Mouse (Mus musculus) thymus, postnatal 36 days (tissue): Measurements from ENCODE around the gene Igdcc3.
A peak's percentile ranks its signal among the peaks of the same experiment; 100 is the strongest.

Experiments used
- DNase-seq, 2 experiments: peaks; one replicate each; pipeline ENCODE4 v3.0.0; 2022; ENCODE audit warnings: mixed read lengths in 2 of 2

Gene Igdcc3

DNA sequence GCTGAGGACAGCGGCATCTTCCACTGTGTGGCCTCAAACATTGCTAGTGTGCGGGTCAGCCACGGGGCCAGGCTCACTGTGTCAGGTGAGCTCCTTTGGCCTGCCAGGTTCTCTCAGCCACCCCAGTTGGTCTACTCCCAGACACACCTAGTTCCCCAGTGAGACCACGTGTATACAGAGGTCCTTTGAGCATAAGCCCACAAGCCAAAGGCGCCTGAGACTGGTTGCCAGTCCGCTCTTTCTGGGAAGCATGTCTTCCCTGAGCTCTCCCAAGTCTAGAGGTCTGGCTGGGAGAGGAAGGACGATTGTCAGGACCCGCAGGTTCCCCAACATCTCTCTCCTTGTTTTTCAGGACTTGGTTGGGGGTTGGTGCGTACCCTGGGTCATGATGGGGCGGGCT lies 36.9 kb downstream of the Igdcc3 start:
- no peak for DNase-seq

DNA sequence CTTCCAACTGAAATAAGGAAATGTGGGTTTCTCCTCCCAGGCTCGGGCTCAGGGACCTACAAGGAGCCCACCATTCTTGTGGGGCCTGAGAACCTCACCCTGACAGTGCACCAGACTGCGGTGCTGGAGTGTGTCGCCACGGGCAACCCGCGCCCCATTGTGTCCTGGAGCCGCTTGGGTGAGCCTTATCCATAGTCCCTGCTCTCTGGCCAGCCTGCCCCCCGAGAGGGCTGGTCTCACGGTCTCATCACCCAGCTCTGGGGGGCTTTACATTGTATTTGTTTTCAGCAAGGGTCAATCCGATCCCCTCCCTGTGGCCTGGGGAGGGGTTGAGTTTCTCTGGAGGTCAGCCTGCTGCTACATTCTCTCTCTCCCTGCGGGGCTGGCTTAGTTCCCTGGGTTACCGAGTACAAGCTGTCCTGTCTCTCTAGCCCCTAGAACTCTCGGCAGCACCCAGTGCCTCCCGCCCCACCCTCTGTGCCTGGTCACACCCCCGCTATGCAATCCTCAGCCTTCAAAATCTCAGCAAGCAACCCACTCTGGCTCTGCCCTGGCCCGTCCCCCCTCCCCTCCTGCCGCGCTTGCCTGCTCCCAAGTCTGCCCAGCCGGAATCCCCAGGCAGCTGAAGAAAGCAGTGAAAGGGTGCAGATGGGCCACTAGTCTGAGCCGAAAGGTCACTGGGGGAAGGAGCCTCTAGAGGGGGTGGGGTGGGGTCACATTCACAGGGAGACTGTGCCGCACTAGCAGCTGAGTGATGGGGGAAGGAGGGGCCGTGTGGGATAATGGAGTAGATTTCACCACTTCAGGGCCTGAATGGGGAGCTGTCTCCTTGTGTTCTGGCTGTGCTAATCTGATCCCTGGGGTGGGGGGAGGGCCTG lies 37.6 kb downstream of the Igdcc3 start:
- DNase-seq, result no peak

DNA sequence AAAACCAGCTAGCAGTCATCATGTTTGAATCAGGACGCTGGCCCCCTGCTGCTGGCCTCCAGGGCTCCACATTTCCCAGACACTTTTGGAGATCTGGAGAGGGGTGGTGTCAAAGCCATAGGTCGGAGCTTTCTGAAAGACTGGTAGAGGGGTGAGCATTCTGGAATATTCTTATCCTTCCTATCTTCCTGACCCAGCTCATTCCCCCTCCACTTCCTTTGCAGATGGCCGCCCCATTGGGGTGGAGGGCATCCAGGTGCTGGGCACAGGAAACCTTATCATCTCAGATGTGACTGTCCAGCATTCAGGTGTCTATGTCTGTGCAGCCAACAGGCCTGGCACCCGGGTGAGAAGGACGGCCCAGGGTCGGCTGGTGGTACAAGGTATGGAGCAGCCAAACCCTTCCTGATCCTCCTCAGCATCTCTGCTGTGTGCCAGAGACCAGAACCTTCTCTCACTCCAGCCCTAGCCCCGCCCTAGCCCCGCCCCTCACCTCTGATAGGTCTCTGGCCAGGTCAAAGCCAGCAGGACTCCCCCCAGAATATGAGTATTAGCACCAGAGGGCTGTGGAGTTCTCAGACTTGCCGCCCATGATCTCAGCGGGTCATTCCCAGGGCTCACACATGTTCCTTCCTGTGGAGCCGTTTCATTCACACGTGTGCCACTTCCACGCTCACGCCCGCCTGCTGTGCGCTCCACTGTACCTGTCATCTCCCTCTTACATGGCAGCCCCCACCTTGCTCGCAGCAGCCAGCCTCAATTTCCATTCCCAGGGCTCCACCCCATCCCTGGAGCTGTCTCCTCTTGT lies 39.0 kb downstream of the Igdcc3 start:
- DNase-seq, result no peak

DNA sequence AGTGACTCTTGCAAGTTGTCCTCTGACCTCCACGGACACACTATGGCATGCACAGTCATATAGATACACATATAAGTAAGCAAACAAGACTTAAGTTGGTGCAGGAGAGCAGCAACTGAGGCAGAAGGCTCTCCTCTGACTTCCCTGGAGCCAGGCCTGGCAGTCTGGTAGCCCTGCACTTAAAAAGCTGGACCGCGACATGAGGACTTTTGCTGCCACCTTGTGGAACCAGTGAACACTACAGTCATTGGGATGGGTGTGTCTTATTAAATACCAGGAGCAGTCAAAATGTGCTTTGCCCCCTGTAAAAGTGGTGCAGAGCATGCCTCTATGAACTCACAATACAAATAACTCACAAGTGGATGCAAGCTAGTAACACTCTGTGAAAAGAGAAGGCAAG lies 47.6 kb downstream of the Igdcc3 start:
- DNase-seq, result peak; percentile 60 to 66

DNA sequence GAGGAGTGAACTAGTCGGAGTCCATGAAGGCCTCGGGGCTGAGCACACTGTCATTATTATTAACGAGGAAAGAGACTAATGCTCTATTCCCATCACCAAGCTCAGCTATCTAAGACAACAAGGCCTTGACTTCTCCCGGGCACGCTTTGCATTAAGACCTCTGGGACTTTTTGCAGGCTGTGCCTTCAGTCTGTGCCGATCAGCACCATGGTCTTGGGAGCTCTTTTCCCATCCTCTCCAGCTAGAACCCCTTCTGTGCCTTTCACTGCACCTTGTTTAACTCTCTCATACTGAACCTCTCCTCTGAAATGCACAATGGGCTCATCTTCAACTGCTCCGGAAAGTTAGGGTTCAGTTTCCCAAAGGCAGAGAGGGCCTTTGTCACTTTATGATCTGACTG lies 49.3 kb downstream of the Igdcc3 start:
- DNase-seq, result no peak

DNA sequence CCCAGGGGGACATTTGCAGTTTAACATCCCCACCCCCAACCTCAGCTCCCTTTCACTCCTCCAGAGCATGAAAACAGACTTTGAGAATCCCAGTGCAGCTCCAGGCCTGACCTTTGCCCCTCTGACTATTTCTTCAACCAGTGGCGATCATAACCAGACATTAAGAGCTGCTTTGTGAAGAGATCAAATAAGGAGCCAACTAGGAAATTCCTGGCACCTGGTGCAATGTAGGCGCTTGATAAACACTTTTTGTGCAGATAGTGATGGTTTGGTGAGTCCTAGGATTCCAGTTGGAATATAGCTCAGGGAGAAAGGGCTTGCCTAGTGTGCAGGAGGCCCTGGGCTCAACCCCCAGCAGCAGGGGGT lies 50.4 kb downstream of the Igdcc3 start:
- no peak for DNase-seq

DNA sequence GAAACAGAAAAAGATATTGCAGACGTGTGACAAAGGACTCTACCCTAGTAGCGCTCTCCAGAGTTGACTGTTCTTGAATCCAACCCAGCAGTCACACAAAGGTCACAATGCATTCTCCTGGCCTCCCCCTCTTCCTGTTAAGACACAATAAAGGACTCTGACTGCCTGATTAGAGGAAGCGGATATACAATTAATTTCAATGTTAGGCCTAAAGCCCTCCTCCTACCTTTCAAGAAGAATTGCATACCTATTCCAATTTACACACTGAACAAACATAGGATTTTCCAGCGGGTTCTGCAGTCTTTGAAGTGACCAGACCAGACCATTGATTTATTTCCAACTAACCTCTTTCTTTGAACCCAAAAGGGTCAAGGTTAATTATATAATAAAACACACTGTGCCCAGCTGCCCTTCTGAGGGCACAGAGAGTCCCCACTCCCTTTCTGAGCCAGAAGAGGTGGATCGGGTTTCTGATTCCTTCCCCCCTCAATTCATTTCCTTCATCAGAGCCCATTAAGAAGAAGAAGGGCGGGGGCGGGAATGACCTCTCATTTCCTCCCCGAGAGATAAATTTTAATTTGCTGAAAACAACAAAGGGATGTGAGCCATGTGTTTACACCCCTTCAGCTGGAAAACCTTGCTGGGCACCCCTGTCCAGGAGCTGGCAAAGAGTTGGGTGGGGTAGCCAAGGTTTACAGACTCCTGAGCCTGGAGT lies 50.9 kb downstream of the Igdcc3 start:
- DNase-seq, result no peak

DNA sequence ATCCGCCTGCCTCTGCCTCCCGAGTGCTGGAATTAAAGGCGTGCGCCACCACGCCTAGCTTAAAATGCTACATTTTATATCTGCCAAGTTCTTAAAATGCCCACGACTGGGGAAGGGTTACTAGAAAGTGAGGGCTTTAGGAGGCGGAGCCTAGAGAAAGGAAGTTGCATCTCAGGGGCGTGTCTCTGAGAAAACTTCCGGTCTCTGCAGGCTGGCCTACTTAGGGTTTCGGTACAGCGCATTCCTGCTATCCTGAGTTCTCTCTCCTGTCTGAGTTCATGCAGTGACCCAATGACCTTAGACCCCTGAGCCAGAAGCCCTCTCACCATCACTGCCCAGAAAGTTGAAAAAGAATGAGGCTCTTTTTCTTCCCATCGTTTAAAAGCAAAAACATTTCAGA lies 52.2 kb downstream of the Igdcc3 start:
- DNase-seq, result no peak

DNA sequence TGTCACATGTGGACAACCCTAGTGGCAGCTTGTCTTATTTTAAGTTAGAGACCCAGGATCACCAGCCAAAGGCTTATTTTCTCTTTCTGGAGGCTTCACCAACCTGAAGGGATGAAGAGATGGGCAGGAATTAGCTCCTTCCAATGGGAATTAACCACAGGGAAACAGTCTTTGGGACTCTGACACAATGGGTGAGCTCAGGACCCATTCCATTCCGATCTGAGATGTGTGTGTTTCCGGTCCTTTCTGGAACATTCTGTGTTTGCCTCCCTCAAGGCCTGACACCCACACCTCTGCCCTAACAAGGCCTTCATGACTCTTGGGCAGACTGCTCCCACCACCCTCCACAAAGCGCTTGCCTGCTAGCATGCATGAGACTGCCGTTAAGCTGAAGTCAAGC lies 54.1 kb downstream of the Igdcc3 start, which contains the start of gene Parp16:
Parp16 (plus strand) TSS at position 301 of the 400 bp plus-strand sequence.
- DNase-seq, result no peak

DNA sequence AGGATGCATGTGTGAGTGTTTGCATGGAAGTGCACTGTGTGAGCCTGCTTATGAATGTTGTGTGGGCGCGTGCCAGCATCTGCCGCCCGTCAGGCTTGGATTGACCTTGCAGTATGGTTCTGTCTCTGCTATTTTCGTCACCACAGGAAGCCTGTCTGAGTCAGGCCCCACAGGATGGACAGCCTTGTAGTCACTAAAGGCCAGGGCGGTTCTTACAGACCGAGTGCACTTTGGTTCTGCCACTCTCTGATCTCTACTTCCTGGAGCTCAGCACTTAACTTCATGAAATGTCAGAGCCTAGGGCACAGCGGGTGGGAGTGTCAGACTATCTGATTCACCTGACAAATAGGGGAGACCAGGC lies 54.6 kb downstream of the Igdcc3 start:
- peak in 1 of 2 experiments; percentile 27 for DNase-seq

DNA sequence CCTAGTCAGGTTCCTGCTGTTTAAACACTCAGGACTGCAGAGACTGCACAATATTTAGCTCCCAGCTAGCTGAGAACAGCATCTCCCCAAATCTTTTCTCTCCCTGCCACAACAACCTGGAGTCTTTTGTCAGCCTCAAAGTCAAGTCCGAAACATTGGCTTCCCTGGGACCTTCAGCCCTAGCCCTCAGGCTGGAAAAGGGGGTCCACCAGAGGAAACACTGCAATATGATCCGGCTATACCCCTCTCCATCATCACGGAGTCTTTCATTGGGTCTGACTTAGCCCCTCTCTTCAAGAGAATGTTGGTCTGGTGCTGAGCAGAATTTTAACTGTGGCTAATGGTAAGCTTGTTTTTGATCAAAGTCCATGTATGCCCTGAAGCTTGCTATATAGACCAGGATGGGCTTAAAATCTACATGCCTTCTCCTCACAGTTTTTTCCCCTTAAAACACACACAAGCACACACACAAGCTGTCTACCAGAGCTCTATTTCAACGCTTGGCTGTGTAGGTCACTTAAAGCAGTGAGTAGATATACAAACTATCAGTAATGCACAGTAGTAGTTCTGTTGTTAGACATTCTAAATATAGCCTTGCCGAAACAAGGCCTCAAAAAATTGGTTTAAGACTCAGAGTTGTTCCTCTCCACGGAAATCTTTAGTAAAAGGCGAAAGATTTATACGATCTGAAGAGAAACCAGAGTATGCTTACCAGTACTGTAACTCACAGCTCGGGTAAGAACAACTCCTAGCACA lies 55.2 kb downstream of the Igdcc3 start:
- no peak for DNase-seq

DNA sequence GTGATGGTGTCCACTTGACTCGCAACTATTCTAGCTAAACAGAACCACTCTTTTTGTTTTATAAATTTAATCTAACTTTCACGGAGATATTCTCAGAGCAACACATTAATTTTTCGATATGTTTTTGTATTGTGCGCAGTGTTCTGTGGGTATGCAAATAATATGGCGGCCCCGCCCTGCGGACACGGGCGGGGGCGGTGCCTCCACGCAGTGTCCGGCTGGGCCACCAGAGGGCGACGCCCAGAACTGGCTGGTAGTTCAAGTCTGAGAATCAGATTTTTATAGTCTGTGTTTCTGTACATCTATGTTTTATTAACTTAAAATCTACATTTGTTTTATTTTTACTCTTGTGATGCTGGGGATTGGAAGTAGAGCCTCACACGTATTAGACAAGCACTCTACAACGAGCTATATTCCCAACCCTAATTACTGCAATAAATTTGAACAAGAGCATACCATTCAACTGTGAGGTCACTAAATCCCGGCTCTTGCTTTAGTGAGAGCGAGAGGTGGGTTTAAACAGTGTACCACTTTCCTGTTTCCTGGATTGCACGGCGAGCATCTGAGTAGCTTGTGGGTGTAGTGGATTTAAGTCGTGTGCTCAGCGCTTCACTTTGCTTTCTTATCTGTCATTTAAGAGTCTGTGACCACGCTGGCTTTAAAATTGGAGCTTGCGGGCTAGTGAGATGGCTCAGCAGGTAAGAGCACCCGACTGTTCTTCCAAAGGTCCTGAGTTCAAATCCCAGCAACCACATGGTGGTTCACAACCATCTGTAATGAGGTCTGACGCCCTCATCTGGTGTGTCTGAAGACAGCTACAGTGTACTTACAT lies 56.0 kb downstream of the Igdcc3 start:
- DNase-seq, result peak; percentile 91 to 96

DNA sequence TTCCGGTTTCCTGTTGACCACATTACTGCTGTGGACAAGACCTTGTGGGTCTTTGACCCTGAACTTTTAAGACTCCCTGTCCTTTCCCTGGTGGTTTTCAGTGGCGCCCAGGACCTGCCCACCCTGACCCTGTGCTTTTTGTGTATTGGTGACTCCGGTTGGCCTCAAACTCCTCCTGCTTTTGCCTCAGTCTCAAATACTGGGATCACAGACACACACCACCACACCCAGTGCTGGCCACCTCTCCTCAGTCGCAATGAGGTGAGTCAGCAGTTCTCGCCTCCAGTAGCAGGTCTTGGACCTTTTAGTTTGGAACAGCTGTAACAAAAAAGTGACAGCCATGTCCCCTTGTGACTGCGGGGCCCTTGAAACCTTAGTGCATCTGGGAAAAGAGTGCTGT lies 56.8 kb downstream of the Igdcc3 start:
- no peak for DNase-seq

DNA sequence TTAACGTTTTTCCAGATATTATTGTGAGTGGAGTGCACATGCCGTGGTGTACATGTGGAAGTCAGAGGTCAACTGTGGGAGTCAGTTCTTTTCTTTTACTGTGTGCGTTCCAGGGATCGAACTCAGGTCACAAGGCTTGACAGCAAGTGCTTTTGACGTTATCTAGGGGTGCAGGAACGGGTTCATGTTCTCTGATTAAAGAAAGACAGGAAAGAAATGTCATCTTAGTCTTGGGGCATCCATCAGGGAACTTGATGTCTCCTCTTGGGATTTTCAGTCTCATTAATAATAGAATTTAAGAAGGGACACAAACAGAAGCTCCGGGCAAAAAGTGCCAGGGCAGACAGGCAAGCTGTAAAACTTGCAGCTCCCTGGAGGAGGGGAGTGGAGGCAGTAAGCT lies 58.7 kb downstream of the Igdcc3 start:
- DNase-seq, result no peak

DNA sequence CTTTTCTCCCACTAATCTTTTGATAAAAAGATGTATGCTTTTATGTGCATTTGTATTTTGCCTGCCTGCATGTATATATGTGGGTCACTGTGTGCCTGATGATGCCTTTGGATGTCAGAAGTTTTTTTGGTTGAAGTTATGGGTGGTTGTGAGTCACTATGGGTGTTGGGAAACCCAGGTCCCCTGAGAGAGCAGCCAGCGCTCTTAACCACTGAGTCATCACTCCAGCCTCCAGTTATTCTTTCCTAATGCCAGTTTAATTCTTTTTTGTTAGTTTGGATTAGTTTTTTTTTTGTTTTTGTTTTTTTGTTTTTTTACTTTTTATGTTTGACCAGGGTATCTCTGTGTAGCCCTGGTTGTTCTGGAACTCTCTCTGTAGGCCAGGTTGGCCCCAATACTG lies 59.6 kb downstream of the Igdcc3 start:
- no peak for DNase-seq

DNA sequence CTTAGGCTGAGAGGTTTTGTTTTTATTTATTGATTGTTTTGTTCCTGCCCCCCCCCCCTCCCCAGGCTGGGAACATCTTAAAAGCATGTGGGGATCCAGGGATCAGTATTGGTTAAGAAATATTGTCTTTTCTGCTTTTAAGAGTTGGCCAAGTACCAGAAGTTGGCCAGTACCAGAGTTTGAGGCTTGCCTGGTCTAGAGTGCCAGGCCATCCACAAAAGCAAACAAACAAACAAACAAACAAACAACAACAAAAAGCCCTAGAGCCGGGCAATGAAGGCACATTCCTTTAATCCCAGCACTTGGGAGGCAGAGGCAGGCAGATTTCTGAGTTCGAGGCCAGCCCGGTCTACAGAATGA lies 60.0 kb downstream of the Igdcc3 start:
- DNase-seq, result no peak

DNA sequence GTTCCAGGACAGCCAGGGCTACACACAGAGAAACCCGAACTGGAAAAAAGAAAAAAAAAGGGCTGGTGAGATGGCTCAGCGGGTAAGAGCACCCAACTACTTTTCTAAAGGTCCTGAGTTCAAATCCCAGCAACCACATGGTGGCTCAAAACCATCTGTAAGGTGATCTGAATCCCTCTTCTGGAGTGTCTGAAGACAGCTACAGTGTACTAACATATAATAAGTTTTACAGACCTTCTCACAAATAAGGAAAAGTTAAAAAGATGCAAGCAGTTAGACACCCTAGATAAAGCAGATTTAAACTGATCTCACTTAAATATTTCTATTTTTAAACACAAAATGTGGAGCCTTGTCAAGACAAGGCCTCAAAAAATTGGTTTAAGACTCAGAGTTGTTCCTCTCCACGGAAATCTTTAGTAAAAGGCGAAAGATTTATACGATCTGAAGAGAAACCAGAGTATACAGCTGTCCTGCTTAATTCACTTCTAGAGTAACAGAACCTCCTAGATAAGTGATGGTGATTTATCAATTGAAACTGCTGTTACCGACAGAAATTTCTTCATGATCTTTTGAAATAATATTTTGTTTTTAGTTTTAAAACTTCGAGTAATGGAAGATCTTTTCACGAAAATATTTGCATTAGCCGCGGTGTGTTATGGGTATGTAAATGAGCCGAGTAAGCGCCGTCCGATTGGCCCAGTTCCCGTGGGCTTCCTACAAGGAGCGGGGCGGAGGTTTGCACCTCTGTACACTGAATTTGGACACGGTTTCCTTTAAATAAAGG lies 60.6 kb downstream of the Igdcc3 start:
- DNase-seq, result peak; percentile 71 to 73

DNA sequence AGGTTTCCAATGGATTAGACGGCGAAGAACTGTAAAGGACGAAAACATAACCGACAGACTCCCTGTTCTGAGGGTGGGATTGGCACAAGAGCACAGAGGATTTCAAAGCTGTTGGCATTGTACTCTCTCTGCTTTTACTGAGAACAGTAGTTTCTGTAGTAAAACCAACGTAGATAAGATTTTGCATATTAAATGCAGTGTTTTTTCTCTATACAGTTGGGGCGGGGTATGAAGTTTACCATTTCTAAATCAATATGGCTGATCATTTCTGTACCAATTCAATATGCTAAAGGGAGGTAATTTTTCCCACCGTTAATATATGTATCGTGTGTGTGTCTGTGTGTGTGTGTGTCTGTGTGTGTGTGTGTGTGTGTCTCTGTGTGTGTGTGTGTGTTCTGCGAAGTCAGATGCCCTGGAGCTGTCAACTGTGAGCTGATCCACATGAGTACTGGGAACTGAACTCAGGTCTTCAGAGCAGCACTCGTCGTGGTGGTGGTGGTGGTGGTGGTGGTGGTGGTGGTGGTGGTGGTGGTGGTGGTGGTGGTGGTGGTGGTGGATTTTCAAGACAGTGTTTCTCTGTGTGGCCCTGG lies 61.3 kb downstream of the Igdcc3 start:
- DNase-seq, result no peak

DNA sequence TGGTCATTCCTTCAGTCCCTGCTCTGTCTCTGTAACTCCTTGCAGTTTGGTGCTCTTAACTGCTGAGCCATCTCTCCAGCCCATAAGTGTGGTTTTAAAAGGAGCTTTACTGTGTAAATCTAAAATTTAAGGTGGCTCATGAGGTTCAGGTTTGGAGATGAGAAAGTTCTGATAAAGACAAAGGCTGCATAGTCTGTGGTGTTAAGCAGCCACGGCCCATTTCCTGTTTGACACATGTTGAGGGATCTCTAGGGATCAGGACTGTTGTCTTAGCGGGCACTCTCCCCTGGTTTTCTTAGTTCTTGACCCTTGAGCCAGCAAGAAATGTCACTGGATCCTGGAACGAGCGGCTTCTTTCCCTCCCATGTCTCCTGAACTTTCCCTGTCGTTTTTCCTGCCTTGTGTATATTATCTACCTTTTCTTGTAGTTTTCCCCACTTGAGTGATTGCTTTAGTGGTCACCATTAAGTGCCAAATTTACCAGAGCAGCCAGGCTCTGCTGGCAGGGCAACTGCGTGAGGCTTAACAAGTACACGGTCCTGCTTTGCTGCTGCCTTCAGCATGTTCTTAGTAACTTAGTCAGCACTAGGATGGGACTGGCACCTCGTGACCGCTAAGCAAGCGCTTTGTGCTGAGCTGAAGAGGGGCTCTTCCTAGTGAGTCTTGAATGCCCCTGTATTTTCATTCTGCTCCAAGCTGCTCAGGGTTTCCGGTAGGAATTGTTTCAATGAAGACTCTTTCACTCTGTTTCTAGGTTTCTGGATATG lies 64.2 kb downstream of the Igdcc3 start:
- no peak for DNase-seq
